Mouse (Mus musculus) lung, adult 2 months (tissue): ENCODE measurements around the gene Slc44a1.

Experiments used
- CTCF ChIP-seq: fragments of 200-500 bp; IDR thresholded peaks from 2 replicates; pipeline ENCODE4 v1.5.1; 2011; ENCODE audit warnings: mild to moderate bottlenecking, low read length, control low read depth; ENCODE audit not compliant: insufficient read depth
- POLR2A ChIP-seq: fragments of 200-500 bp; IDR thresholded peaks from 2 replicates; pipeline ENCODE4 v1.6.1; 2011; ENCODE audit warnings: low read depth, mild to moderate bottlenecking, control low read depth, low read length, borderline replicate concordance; ENCODE audit errors: extremely low read depth

DNA sequence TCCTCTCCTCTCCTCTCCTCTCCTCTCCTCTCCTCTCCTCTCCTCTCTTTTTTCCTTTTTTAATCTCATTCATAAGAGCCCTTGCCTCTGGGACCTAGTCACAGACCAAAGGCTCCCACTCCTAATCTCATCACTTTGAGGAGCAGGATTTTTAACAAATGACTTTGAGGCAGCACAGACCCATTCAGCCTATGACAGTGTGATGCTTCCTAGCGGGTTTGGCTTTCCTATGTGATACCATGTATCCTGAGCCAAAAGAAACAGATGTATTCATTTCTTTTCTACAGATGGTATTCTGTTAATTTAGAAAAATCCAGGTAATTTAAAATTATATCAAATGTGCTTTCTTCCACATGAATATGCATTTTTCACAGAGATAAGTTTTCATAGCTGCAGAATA, 183.5 kb downstream of the Slc44a1 start:
- TF ChIP-seq POLR2A (no peak), CTCF (no peak)
